Mouse (Mus musculus) CH12.LX (cell line): ENCODE data around the gene Pgd. TPM values are rescaled to one million over a fixed set of nuclear protein-coding genes. Genes with fewer than 3 reads are reported as not detected.

Experiments
- DNase-seq: peaks from one replicate; pipeline ENCODE4 v3.0.0-alpha.2; 2013; ENCODE audit errors: extremely low read depth
- H3K27ac ChIP-seq: 2 replicates; pipeline ENCODE4 v1.5.1; 2012; ENCODE audit warnings: low read depth, mild to moderate bottlenecking, control low read depth, moderate library complexity; ENCODE audit not compliant: insufficient read depth
- H3K27me3 ChIP-seq: replicated peaks from 2 replicates; pipeline ENCODE3; 2012; ENCODE audit warnings: inconsistent platforms
- H3K36me3 ChIP-seq, 2 experiments: replicated peaks in 1 of 2; 2 replicates each; pipeline versions ENCODE3 to v1.6.1; 2012; ENCODE audit warnings: inconsistent platforms in 1 of 2, low read length in 1 of 2, mild to moderate bottlenecking in 1 of 2, mixed read lengths in 1 of 2, moderate library complexity in 1 of 2; ENCODE audit not compliant: control insufficient read depth in 1 of 2, insufficient read depth in 1 of 2
- H3K4me1 ChIP-seq, 2 experiments: 2 replicates each; pipeline ENCODE4 v1.6.1; 2012; ENCODE audit warnings: inconsistent platforms in 1 of 2, moderate library complexity in 1 of 2; ENCODE audit not compliant: insufficient read depth in 2 of 2, control insufficient read depth in 1 of 2
- H3K4me2 ChIP-seq: 2 replicates; pipeline ENCODE4 v1.6.1; 2012; ENCODE audit warnings: low read depth, mild to moderate bottlenecking, control low read depth; ENCODE audit not compliant: poor library complexity, insufficient read depth, severe bottlenecking
- H3K4me3 ChIP-seq, 3 experiments: fragments of 150-350 bp in 1 of 3; sonication (generic) in 1 of 3; replicated peaks in 1 of 3; 2 replicates each; pipeline versions ENCODE3 to v1.5.1; 2011 to 2012; ENCODE audit warnings: low read depth in 2 of 3, low read length in 2 of 3, mild to moderate bottlenecking in 2 of 3, moderate library complexity in 2 of 3, control low read depth in 1 of 3, improper control_type of control experiment in 1 of 3, inconsistent platforms in 1 of 3, mixed read lengths in 1 of 3; ENCODE audit not compliant: poor library complexity in 1 of 3
- H3K79me2 ChIP-seq: replicated peaks from 2 replicates; pipeline ENCODE4 v1.6.1; 2012; ENCODE audit warnings: mild to moderate bottlenecking, moderate library complexity; ENCODE audit not compliant: control insufficient read depth, poor library complexity, insufficient read depth, severe bottlenecking; ENCODE audit errors: extremely low read depth
- H3K9ac ChIP-seq: 2 replicates; pipeline ENCODE4 v1.6.1; 2012; ENCODE audit warnings: low read depth, mild to moderate bottlenecking, control low read depth, moderate library complexity; ENCODE audit not compliant: insufficient read depth
- H3K9me3 ChIP-seq: replicated peaks from 2 replicates; pipeline ENCODE3; 2012; ENCODE audit warnings: low read length, inconsistent platforms, mixed read lengths
- CHD1 ChIP-seq: IDR thresholded peaks from 2 replicates; pipeline ENCODE4 v1.6.1; 2012; ENCODE audit warnings: low read depth, low read length, improper control_type of control experiment, inconsistent platforms
- CHD2 ChIP-seq: IDR thresholded peaks from 2 replicates; pipeline ENCODE4 v1.6.1; 2011; ENCODE audit warnings: low read length, improper control_type of control experiment
- CTCF ChIP-seq, 2 experiments: IDR thresholded peaks in 1 of 2; conservative IDR thresholded peaks in 1 of 2; 2 replicates each; pipeline ENCODE4 v1.5.1; 2011 to 2012; ENCODE audit warnings: low read depth in 2 of 2, low read length in 2 of 2, improper control_type of control experiment in 1 of 2, inconsistent platforms in 1 of 2, mild to moderate bottlenecking in 1 of 2, moderate library complexity in 1 of 2
- E2F4 ChIP-seq: IDR thresholded peaks from 2 replicates; pipeline ENCODE4 v1.6.1; 2011; ENCODE audit warnings: low read depth, low read length, improper control_type of control experiment; ENCODE audit not compliant: insufficient replicate concordance
- ELF1 ChIP-seq: IDR thresholded peaks from 2 replicates; pipeline ENCODE4 v1.6.1; 2014; ENCODE audit warnings: low read depth, mild to moderate bottlenecking, inconsistent platforms, low read length, improper control_type of control experiment
- EP300 ChIP-seq: IDR thresholded peaks from 2 replicates; pipeline ENCODE4 v1.6.1; 2011; ENCODE audit warnings: low read length, improper control_type of control experiment
- GABPA ChIP-seq: IDR thresholded peaks from 2 replicates; pipeline ENCODE4 v1.6.1; 2012; ENCODE audit warnings: low read depth, low read length, improper control_type of control experiment, inconsistent platforms; ENCODE audit not compliant: insufficient replicate concordance
- HCFC1 ChIP-seq: IDR thresholded peaks from 2 replicates; pipeline ENCODE4 v1.6.1; 2012; ENCODE audit warnings: low read depth, mild to moderate bottlenecking, inconsistent platforms, low read length, improper control_type of control experiment
- IRF4 ChIP-seq: IDR thresholded peaks from 2 replicates; pipeline ENCODE4 v1.6.1; 2014; ENCODE audit warnings: low read depth, mild to moderate bottlenecking, inconsistent platforms, low read length, improper control_type of control experiment
- JUND ChIP-seq: conservative IDR thresholded peaks from 2 replicates; pipeline ENCODE4 v1.6.1; 2011; ENCODE audit warnings: low read depth, low read length, improper control_type of control experiment
- KAT2A ChIP-seq: IDR thresholded peaks from 2 replicates; pipeline ENCODE4 v1.6.1; 2012; ENCODE audit warnings: low read length, improper control_type of control experiment, inconsistent platforms; ENCODE audit not compliant: insufficient replicate concordance
- MAX ChIP-seq: IDR thresholded peaks from 2 replicates; pipeline ENCODE4 v1.6.1; 2011; ENCODE audit warnings: low read length, improper control_type of control experiment
- MEF2A ChIP-seq: IDR thresholded peaks from 2 replicates; pipeline ENCODE4 v1.6.1; 2014; ENCODE audit warnings: low read depth, mild to moderate bottlenecking, inconsistent platforms, low read length, improper control_type of control experiment, borderline replicate concordance
- MXI1 ChIP-seq: IDR thresholded peaks from 2 replicates; pipeline ENCODE4 v1.6.1; 2011; ENCODE audit warnings: mild to moderate bottlenecking, low read depth, low read length, improper control_type of control experiment
- MYC ChIP-seq: IDR thresholded peaks from 2 replicates; pipeline ENCODE4 v1.6.1; 2011; ENCODE audit warnings: low read depth, mild to moderate bottlenecking, improper control_type of control experiment, low read length
- NELFE ChIP-seq: IDR thresholded peaks from 2 replicates; pipeline ENCODE4 v1.6.1; 2011; ENCODE audit warnings: low read depth, low read length, improper control_type of control experiment
- NRF1 ChIP-seq: IDR thresholded peaks from 2 replicates; pipeline ENCODE4 v1.6.1; 2014; ENCODE audit warnings: low read depth, mild to moderate bottlenecking, inconsistent platforms, low read length, improper control_type of control experiment, moderate library complexity
- POLR2A ChIP-seq: IDR thresholded peaks from 2 replicates; pipeline ENCODE4 v1.6.1; 2011; ENCODE audit warnings: low read depth, mild to moderate bottlenecking, improper control_type of control experiment, low read length
- POLR2AphosphoS2 ChIP-seq: IDR thresholded peaks from 2 replicates; pipeline ENCODE4 v1.6.1; 2011; ENCODE audit warnings: low read depth, low read length, improper control_type of control experiment
- RCOR1 ChIP-seq: conservative IDR thresholded peaks from 2 replicates; pipeline ENCODE4 v1.6.1; 2012; ENCODE audit warnings: low read depth, mild to moderate bottlenecking, inconsistent platforms, low read length, improper control_type of control experiment
- SIN3A ChIP-seq: IDR thresholded peaks from 2 replicates; pipeline ENCODE4 v1.6.1; 2012; ENCODE audit warnings: low read length, improper control_type of control experiment, inconsistent platforms
- SMC3 ChIP-seq: IDR thresholded peaks from 2 replicates; pipeline ENCODE4 v1.6.1; 2011; ENCODE audit warnings: low read depth, low read length, improper control_type of control experiment
- TBP ChIP-seq: conservative IDR thresholded peaks from 2 replicates; pipeline ENCODE4 v1.6.1; 2011; ENCODE audit warnings: low read depth, low read length, improper control_type of control experiment
- TCF12 ChIP-seq: IDR thresholded peaks from 2 replicates; pipeline ENCODE4 v1.6.1; 2014; ENCODE audit warnings: low read depth, mild to moderate bottlenecking, inconsistent platforms, low read length, improper control_type of control experiment
- UBTF ChIP-seq: IDR thresholded peaks from 2 replicates; pipeline ENCODE4 v1.6.1; 2012; ENCODE audit warnings: low read depth, mild to moderate bottlenecking, inconsistent platforms, low read length, improper control_type of control experiment, moderate library complexity
- USF1 ChIP-seq: IDR thresholded peaks from 2 replicates; pipeline ENCODE4 v1.6.1; 2014; ENCODE audit warnings: low read depth, mild to moderate bottlenecking, inconsistent platforms, low read length, improper control_type of control experiment
- USF2 ChIP-seq: conservative IDR thresholded peaks from 2 replicates; pipeline ENCODE4 v1.6.1; 2011; ENCODE audit warnings: low read depth, low read length, improper control_type of control experiment
- ZC3H11A ChIP-seq: IDR thresholded peaks from 2 replicates; pipeline ENCODE4 v1.6.1; 2012; ENCODE audit warnings: low read depth, mild to moderate bottlenecking, inconsistent platforms, low read length, improper control_type of control experiment
- ZKSCAN1 ChIP-seq: IDR thresholded peaks from 2 replicates; pipeline ENCODE4 v1.6.1; 2012; ENCODE audit warnings: low read depth, inconsistent platforms, low read length, improper control_type of control experiment, borderline replicate concordance
- ZMIZ1 ChIP-seq: IDR thresholded peaks from 2 replicates; pipeline ENCODE4 v1.6.1; 2012; ENCODE audit warnings: low read depth, mild to moderate bottlenecking, inconsistent platforms, low read length, improper control_type of control experiment
- dilution Hi-C: fragments of 300-500 bp; cut with MboI; formaldehyde crosslinking; loops from 2 replicates; pipeline ENCODE4 v1.14.3; 2020; ENCODE audit warnings: low sequenced_read_pairs; ENCODE audit not compliant: extremely low pct_unique_long_range_greater_than_20kb, extremely low pct_ligation_motif_present
- in situ Hi-C: fragments of 300-500 bp; cut with MboI; formaldehyde crosslinking; loops from 3 replicates; pipeline ENCODE4 v1.14.3; 2019; ENCODE audit warnings: low sequenced_read_pairs, low pct_ligation_motif_present, low pct_unique_long_range_greater_than_20kb, mixed read lengths
- polyA plus RNA-seq: library from polyadenylated mRNA; unstranded; fragments of >175 nt; gene quantifications from 2 replicates; pipeline ENCODE4 v1.2.1, GENCODE M21; 2012; ENCODE audit warnings: low read depth; ENCODE audit not compliant: insufficient read length
- total RNA-seq, 2 experiments: library from RNA; depleted of rRNA; stranded (reverse); fragments of 300-350 nt in 1 of 2; fragments of >200 nt in 1 of 2; gene quantifications; 2 replicates each; pipeline ENCODE4 v1.2.3; 2012 to 2014

Pgd gene
- total RNA-seq (2012; rRNA removed) (51.6 and 52.5 TPM in 2 replicates), total RNA-seq (2014; rRNA removed) (41.6 and 50.1 TPM in 2 replicates), polyA plus RNA-seq (251 and 277 TPM in 2 replicates)

GRCm38 (mm10) chr4:149166215-149166946, at the start of gene Pgd:
TSS of gene Pgd (minus strand) at chr4:149166771.
- DNase-seq, result peak; percentile 97
- Histone ChIP-seq H3K4me2 (peak within 1 kb of the TSS; percentile 81), H3K79me2 (peaks cover 14% of the 10 kb centered on the region), H3K9me3 (no peaks in the 10 kb centered on the region), H3K27me3 (no peaks in the 10 kb centered on the region), H3K36me3 (peaks cover 13 to 37% of the 10 kb centered on the region in 2 experiments), H3K9ac (peak within 1 kb of the TSS; percentile 77), H3K27ac (peak within 1 kb of the TSS; percentile 73), H3K4me1 (peaks cover 0 to 54% of the 10 kb centered on the region in 2 experiments; a peak in 2 of 4 replicates), H3K4me3 (peak within 1 kb of the TSS; percentile 85 to 98 (median 95))
- dilution Hi-C loops, result no loop called here
- in situ Hi-C loops, result loop anchor here (25.0 kb wide), 1 partner anchor 546 kb away; the partner anchor contains the start of gene Pik3cd
- TF ChIP-seq USF1, result peak; percentile 80
- no peak for TF ChIP-seq EP300
- TF ChIP-seq IRF4, result peak; percentile 20; the same call in 1 of the 2 replicates
- no peak for TF ChIP-seq E2F4
- TF ChIP-seq KAT2A, result 0 out of 2 replicates have a peak, but pooled peaks have one; percentile 46
- no peak for TF ChIP-seq JUND
- TF ChIP-seq CTCF (conservative IDR thresholded peaks at IDR 0.05 in 1 of 2, IDR thresholded peaks at IDR 0.05 in 1 of 2; ENCODE audit: low read depth in 2 of 2, low read length in 2 of 2), result no peak
- no peak for TF ChIP-seq RCOR1
- peak; percentile 73 for TF ChIP-seq ELF1
- peak; percentile 91 for TF ChIP-seq NELFE
- no peak for TF ChIP-seq MYC
- TF ChIP-seq USF2, result peak; percentile 53
- TF ChIP-seq GABPA, result no peak
- TF ChIP-seq NRF1, result peak; percentile 64
- TF ChIP-seq ZMIZ1, result peak; percentile 85
- TF ChIP-seq ZKSCAN1, result no peak
- peak; percentile 79 for TF ChIP-seq TBP
- peak; percentile 24; the same call in 1 of the 2 replicates for TF ChIP-seq MEF2A
- peak; percentile 96 for TF ChIP-seq CHD2
- no peak for TF ChIP-seq CHD1
- TF ChIP-seq POLR2A, result peak; percentile 92
- TF ChIP-seq ZC3H11A, result no peak
- TF ChIP-seq POLR2AphosphoS2, result 0 out of 2 replicates have a peak, but pooled peaks have one; percentile 51
- TF ChIP-seq UBTF, result 0 out of 2 replicates have a peak, but pooled peaks have one; percentile 55
- TF ChIP-seq HCFC1, result peak; percentile 81
- TF ChIP-seq SMC3, result no peak
- TF ChIP-seq SIN3A, result peak; percentile 97
- peak; percentile 79; the same call in 1 of the 2 replicates for TF ChIP-seq TCF12
- TF ChIP-seq MXI1, result peak; percentile 8
- peak; percentile 2; the same call in 1 of the 2 replicates for TF ChIP-seq MAX
